Mouse (Mus musculus): ENCODE data around the gene Rasa3. TPM values are rescaled to one million over a fixed set of nuclear protein-coding genes. Genes with fewer than 3 reads are reported as not detected.
A peak's percentile ranks its signal among the peaks of the same experiment; 100 is the strongest.

Gene Rasa3
- polyA plus RNA-seq, 1 experiment from 2014 or later, result 33.2 TPM

- WGBS, result 82% methylated on average over 4 of the region's 4 CpGs
- ATAC-seq, result no peak
- Histone ChIP-seq H3K9me3 (replicated peaks; ENCODE audit: control insufficient read depth, low read length, poor library complexity, severe bottlenecking) (no peaks in the 10 kb centered on the region), H3K27me3 (ENCODE audit: control insufficient read depth, insufficient read depth, low read depth, low read length) (no peaks in the 10 kb centered on the region), H3K4me2 (ENCODE audit: low read length) (no peak overlapping the region), H3K9ac (ENCODE audit: low read depth, low read length) (no peak overlapping the region), H3K27ac (ENCODE audit: low read length) (no peak overlapping the region), H3K36me3 (ENCODE audit: control insufficient read depth, insufficient read depth, low read length) (no peaks in the 10 kb centered on the region), H3K4me3 (ENCODE audit: low read depth, low read length) (no peak overlapping the region), H3K4me1 (ENCODE audit: control insufficient read depth, insufficient read depth, low read length) (no peaks in the 10 kb centered on the region; the same call in 1 of the 2 replicates)
These were observed 11.9 kb downstream of the Rasa3 start for GRCm38 (mm10) chr8:13665538-13665937.

GRCm38 (mm10) chr8:13664711-13665210, 12.6 kb downstream of the Rasa3 start:
- no peak overlapping the region for H3K27ac ChIP-seq (ENCODE audit: low read length)
- no peaks in the 10 kb centered on the region; the same call in 1 of the 2 replicates for H3K4me1 ChIP-seq (ENCODE audit: control insufficient read depth, insufficient read depth, low read length)
- H3K27me3 ChIP-seq (ENCODE audit: control insufficient read depth, insufficient read depth, low read depth, low read length), result no peaks in the 10 kb centered on the region
- 89% methylated on average over 6 of the region's 6 CpGs for WGBS
- H3K9me3 ChIP-seq (replicated peaks; ENCODE audit: control insufficient read depth, low read length, poor library complexity, severe bottlenecking), result no peaks in the 10 kb centered on the region
- no peak for ATAC-seq
- H3K4me2 ChIP-seq (ENCODE audit: low read length), result no peak overlapping the region
- no peaks in the 10 kb centered on the region for H3K36me3 ChIP-seq (ENCODE audit: control insufficient read depth, insufficient read depth, low read length)
- H3K9ac ChIP-seq (ENCODE audit: low read depth, low read length), result no peak overlapping the region
- H3K4me3 ChIP-seq (ENCODE audit: low read depth, low read length), result no peak overlapping the region

GRCm38 (mm10) chr8:13660323-13660722, 17.1 kb downstream of the Rasa3 start:
- Histone ChIP-seq H3K27me3 (ENCODE audit: control insufficient read depth, insufficient read depth, low read depth, low read length) (no peaks in the 10 kb centered on the region), H3K9ac (ENCODE audit: low read depth, low read length) (no peak overlapping the region), H3K4me3 (ENCODE audit: low read depth, low read length) (no peak overlapping the region), H3K36me3 (ENCODE audit: control insufficient read depth, insufficient read depth, low read length) (no peaks in the 10 kb centered on the region), H3K9me3 (replicated peaks; ENCODE audit: control insufficient read depth, low read length, poor library complexity, severe bottlenecking) (no peaks in the 10 kb centered on the region), H3K4me2 (ENCODE audit: low read length) (no peak overlapping the region), H3K4me1 (ENCODE audit: control insufficient read depth, insufficient read depth, low read length) (no peaks in the 10 kb centered on the region; the same call in 1 of the 2 replicates), H3K27ac (ENCODE audit: low read length) (no peak overlapping the region)
- ATAC-seq, result no peak
- WGBS, result 95% methylated on average over 13 of the region's 13 CpGs

- Histone ChIP-seq H3K4me1 (ENCODE audit: control insufficient read depth, insufficient read depth, low read length) (no peaks in the 10 kb centered on the region), H3K4me2 (ENCODE audit: low read length) (no peak overlapping the region), H3K36me3 (ENCODE audit: control insufficient read depth, insufficient read depth, low read length) (no peaks in the 10 kb centered on the region), H3K4me3 (ENCODE audit: low read depth, low read length) (no peak overlapping the region), H3K9me3 (replicated peaks; ENCODE audit: control insufficient read depth, low read length, poor library complexity, severe bottlenecking) (no peaks in the 10 kb centered on the region), H3K9ac (ENCODE audit: low read depth, low read length) (no peak overlapping the region), H3K27ac (ENCODE audit: low read length) (no peak overlapping the region), H3K27me3 (ENCODE audit: control insufficient read depth, insufficient read depth, low read depth, low read length) (no peaks in the 10 kb centered on the region)
- 67% methylated on average over 12 of the region's 12 CpGs for WGBS
- no peak for ATAC-seq
These were observed 19.9 kb downstream of the Rasa3 start for GRCm38 (mm10) chr8:13657479-13657878.

GRCm38 (mm10) chr8:13655033-13655351, 22.4 kb downstream of the Rasa3 start:
- no peaks in the 10 kb centered on the region for H3K4me1 ChIP-seq (ENCODE audit: control insufficient read depth, insufficient read depth, low read length)
- no peaks in the 10 kb centered on the region for H3K9me3 ChIP-seq (replicated peaks; ENCODE audit: control insufficient read depth, low read length, poor library complexity, severe bottlenecking)
- no peak overlapping the region for H3K9ac ChIP-seq (ENCODE audit: low read depth, low read length)
- no peak overlapping the region for H3K4me3 ChIP-seq (ENCODE audit: low read depth, low read length)
- no peak overlapping the region for H3K27ac ChIP-seq (ENCODE audit: low read length)
- no peak overlapping the region for H3K4me2 ChIP-seq (ENCODE audit: low read length)
- no peaks in the 10 kb centered on the region for H3K27me3 ChIP-seq (ENCODE audit: control insufficient read depth, insufficient read depth, low read depth, low read length)
- 89% methylated on average over 5 of the region's 5 CpGs for WGBS
- ATAC-seq, result no peak
- H3K36me3 ChIP-seq (ENCODE audit: control insufficient read depth, insufficient read depth, low read length), result no peaks in the 10 kb centered on the region

GRCm38 (mm10) chr8:13654350-13655032, 22.9 kb downstream of the Rasa3 start:
- Histone ChIP-seq H3K36me3 (ENCODE audit: control insufficient read depth, insufficient read depth, low read length) (no peaks in the 10 kb centered on the region), H3K9me3 (replicated peaks; ENCODE audit: control insufficient read depth, low read length, poor library complexity, severe bottlenecking) (no peaks in the 10 kb centered on the region), H3K4me2 (ENCODE audit: low read length) (no peak overlapping the region), H3K4me1 (ENCODE audit: control insufficient read depth, insufficient read depth, low read length) (peaks cover 2% of the 10 kb centered on the region), H3K27ac (ENCODE audit: low read length) (no peak overlapping the region), H3K27me3 (ENCODE audit: control insufficient read depth, insufficient read depth, low read depth, low read length) (no peaks in the 10 kb centered on the region), H3K9ac (ENCODE audit: low read depth, low read length) (no peak overlapping the region), H3K4me3 (ENCODE audit: low read depth, low read length) (no peak overlapping the region)
- 84% methylated on average over 10 of the region's 11 CpGs for WGBS
- ATAC-seq, result no peak

GRCm38 (mm10) chr8:13650541-13651191, 26.7 kb downstream of the Rasa3 start:
- Histone ChIP-seq H3K36me3 (ENCODE audit: control insufficient read depth, insufficient read depth, low read length) (no peaks in the 10 kb centered on the region), H3K4me3 (ENCODE audit: low read depth, low read length) (no peak overlapping the region), H3K9me3 (replicated peaks; ENCODE audit: control insufficient read depth, low read length, poor library complexity, severe bottlenecking) (no peaks in the 10 kb centered on the region), H3K27ac (ENCODE audit: low read length) (no peak overlapping the region), H3K4me2 (ENCODE audit: low read length) (no peak overlapping the region), H3K9ac (ENCODE audit: low read depth, low read length) (no peak overlapping the region), H3K27me3 (ENCODE audit: control insufficient read depth, insufficient read depth, low read depth, low read length) (no peaks in the 10 kb centered on the region), H3K4me1 (ENCODE audit: control insufficient read depth, insufficient read depth, low read length) (peaks cover 22% of the 10 kb centered on the region)
- 92% methylated on average over 11 of the region's 11 CpGs for WGBS
- no peak for ATAC-seq

GRCm38 (mm10) chr8:13649154-13649515, 28.3 kb downstream of the Rasa3 start:
- H3K9ac ChIP-seq (ENCODE audit: low read depth, low read length), result no peak overlapping the region
- H3K27ac ChIP-seq (ENCODE audit: low read length), result peak overlapping the region; percentile 80
- H3K36me3 ChIP-seq (ENCODE audit: control insufficient read depth, insufficient read depth, low read length), result no peaks in the 10 kb centered on the region
- 19% methylated on average over 3 of the region's 3 CpGs for WGBS
- H3K27me3 ChIP-seq (ENCODE audit: control insufficient read depth, insufficient read depth, low read depth, low read length), result no peaks in the 10 kb centered on the region
- no peaks in the 10 kb centered on the region for H3K9me3 ChIP-seq (replicated peaks; ENCODE audit: control insufficient read depth, low read length, poor library complexity, severe bottlenecking)
- H3K4me2 ChIP-seq (ENCODE audit: low read length), result no peak overlapping the region
- no peak overlapping the region for H3K4me3 ChIP-seq (ENCODE audit: low read depth, low read length)
- ATAC-seq, result no peak
- peaks cover 26% of the 10 kb centered on the region for H3K4me1 ChIP-seq (ENCODE audit: control insufficient read depth, insufficient read depth, low read length)

- ATAC-seq, result peak; percentile 80
- no peak overlapping the region for H3K4me3 ChIP-seq (ENCODE audit: low read depth, low read length)
- no peaks in the 10 kb centered on the region for H3K27me3 ChIP-seq (ENCODE audit: control insufficient read depth, insufficient read depth, low read depth, low read length)
- H3K27ac ChIP-seq (ENCODE audit: low read length), result peak overlapping the region; percentile 80
- WGBS, result 10% methylated on average over 7 of the region's 7 CpGs
- no peaks in the 10 kb centered on the region for H3K36me3 ChIP-seq (ENCODE audit: control insufficient read depth, insufficient read depth, low read length)
- no peak overlapping the region; the same call in 1 of the 2 replicates for H3K4me2 ChIP-seq (ENCODE audit: low read length)
- no peaks in the 10 kb centered on the region for H3K9me3 ChIP-seq (replicated peaks; ENCODE audit: control insufficient read depth, low read length, poor library complexity, severe bottlenecking)
- H3K4me1 ChIP-seq (ENCODE audit: control insufficient read depth, insufficient read depth, low read length), result peaks cover 30% of the 10 kb centered on the region
- peak overlapping the region; percentile 44; the same call in 1 of the 2 replicates for H3K9ac ChIP-seq (ENCODE audit: low read depth, low read length)
These were observed 28.8 kb downstream of the Rasa3 start for GRCm38 (mm10) chr8:13648377-13649153.
